Mouse (Mus musculus) thymus, adult 2 months (tissue): Measurements from ENCODE around the gene Myrf.

Experiments
- CTCF ChIP-seq: fragments of 200-500 bp; IDR thresholded peaks from 2 replicates; pipeline ENCODE4 v1.5.1; 2012; ENCODE audit warnings: mild to moderate bottlenecking, control low read depth, low read length, moderate library complexity, borderline replicate concordance; ENCODE audit not compliant: control insufficient read depth, poor library complexity, insufficient read depth; ENCODE audit errors: extremely low read depth
- POLR2A ChIP-seq: fragments of 200-500 bp; IDR thresholded peaks from 2 replicates; pipeline ENCODE4 v1.6.1; 2012; ENCODE audit warnings: mild to moderate bottlenecking, low read length, control low read depth, moderate library complexity; ENCODE audit not compliant: control insufficient read depth, poor library complexity, insufficient read depth; ENCODE audit errors: extremely low read depth

DNA sequence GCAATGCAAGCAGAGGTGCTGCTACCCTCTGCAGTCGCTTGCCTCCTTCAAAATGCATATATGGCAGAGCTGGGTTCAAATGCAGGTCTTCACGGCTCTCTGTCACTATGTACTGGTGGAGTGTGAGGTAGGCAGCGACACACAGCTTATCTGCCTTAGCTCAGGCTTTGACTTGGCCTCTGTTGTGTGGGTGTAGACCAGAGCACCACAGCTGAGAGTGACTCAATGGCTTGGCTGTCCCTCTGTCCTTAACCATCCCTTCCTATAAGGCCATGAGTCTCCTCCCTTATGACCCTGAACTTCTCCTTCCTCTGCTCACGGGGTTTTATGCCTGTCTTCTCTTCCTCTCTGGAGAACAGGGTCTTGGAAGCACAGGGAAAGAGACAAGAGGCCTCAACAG is 29.7 kb downstream of the Myrf start:
- TF ChIP-seq CTCF (no peak), POLR2A (no peak)
